Mouse (Mus musculus) testis, adult 2 months (tissue): ENCODE data around the gene Tcf12.

ENCODE experiments used
- CTCF ChIP-seq: fragments of 200-500 bp; IDR thresholded peaks from 2 replicates; pipeline ENCODE4 v1.5.1; 2012; ENCODE audit warnings: low read depth, mild to moderate bottlenecking, inconsistent platforms, low read length, moderate library complexity; ENCODE audit not compliant: control insufficient read depth, insufficient read depth, insufficient replicate concordance
- POLR2A ChIP-seq: fragments of 200-500 bp; IDR thresholded peaks from 2 replicates; pipeline ENCODE4 v1.6.1; 2012; ENCODE audit warnings: low read depth, mild to moderate bottlenecking, inconsistent platforms, low read length, moderate library complexity; ENCODE audit not compliant: control insufficient read depth

DNA sequence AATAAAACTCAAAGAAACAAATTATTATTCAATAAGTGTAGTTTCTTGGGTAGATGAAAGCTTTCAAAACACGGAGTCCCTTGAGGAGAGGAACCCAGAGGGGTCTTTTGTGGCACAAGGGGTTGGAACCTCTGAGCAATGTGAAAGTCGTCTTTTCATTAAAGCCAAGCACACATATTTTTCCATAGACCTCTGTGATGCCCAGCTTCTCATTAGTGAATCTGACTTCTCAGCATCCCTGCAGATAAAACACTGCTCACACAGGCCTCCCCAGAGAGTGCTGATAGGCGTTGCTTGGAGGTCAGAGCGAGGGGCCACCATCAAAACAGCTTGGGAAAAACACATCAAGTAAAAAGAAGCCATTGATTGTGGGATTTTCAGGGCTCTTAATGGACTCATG, 298.8 kb downstream of the Tcf12 start:
- TF ChIP-seq POLR2A (no peak), CTCF (no peak)
